Mouse (Mus musculus): ENCODE data around the gene Fntb.

The Fntb gene

DNA sequence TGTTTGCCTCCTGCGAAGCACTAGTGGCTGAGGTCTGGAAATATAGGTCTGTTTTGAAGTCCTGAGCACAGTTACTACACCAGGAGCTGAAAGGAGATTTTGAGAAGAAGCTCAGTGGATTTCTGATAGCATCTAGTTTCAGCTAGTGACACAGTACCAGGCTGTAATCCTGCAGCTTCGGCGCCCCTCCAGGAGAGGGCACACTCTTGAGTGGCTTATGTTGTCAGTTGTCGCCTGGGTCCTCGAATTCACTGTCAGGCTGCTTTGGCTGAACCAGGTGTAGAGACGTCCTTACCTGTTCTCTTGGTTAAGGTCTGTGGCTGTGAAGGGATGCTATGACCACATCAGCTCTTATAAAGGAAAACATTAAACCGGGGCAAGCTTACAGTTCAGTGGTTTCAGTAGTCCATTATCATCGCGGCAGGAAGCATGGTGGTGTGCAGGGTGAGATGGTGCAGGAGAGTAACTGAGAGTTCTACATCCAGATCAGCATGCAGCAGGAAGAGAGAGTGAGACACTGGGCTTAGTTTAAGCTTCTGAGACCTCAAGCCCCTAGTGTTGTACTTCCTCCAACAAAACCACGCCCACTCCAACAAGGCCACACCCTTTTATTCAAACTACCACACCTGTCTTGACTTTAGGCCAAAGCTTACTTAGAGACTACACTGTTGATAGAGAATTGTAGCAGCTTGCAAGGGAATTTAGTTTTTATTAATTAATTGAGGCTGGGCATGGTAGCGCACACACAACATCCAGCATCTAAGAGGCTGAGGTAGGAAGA, 124.2 kb downstream of the Fntb start:
- DNase-seq: no peak

DNA sequence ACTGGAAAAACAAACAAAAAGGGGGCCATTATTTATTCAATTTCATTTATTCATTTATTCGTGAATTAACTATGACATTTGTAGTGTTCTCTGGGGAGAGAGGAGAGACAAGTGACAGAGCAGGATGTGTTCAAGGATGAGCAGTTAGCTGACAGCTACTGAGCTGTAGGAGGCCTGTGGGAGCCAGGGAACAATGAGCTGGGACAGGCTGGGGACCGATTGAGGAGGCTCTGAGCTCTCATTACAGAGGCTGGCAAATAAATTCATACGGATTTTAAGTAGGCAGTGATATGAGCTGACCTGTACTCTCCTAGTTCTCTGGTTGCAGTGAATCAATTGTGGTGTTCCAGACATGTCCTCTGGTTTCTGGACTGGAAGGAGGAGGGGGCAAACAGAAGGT, 125.8 kb downstream of the Fntb start:
- no peak for DNase-seq

- DNase-seq: no peak
These were observed 127.7 kb downstream of the Fntb start for GRCm38 (mm10) chr12:76892910-76893695.

GRCm38 (mm10) chr12:76894792-76895559, 129.6 kb downstream of the Fntb start:
- DNase-seq: no peak

- DNase-seq: no peak
These were observed 130.4 kb downstream of the Fntb start for GRCm38 (mm10) chr12:76895777-76896176.

DNA sequence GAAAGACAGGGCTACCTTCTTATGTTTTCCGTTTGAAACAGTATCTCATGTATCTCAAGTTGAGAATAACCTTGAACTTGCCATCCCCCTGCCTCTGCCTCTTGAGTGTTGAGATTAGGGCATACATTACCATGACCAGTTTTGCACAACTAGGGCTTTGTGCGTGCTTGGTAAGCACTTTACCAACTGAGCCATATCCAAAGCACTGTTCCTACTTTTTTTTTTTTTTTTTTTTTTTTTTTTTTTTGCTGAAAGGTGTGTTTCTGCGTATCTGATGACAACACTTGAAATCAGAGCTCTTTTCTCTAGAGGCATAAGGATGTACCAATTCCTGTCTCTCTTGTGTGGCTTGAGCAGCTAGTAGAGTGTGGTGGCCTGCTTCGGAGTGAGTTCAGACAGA, 131.2 kb downstream of the Fntb start:
- no peak for DNase-seq

DNA sequence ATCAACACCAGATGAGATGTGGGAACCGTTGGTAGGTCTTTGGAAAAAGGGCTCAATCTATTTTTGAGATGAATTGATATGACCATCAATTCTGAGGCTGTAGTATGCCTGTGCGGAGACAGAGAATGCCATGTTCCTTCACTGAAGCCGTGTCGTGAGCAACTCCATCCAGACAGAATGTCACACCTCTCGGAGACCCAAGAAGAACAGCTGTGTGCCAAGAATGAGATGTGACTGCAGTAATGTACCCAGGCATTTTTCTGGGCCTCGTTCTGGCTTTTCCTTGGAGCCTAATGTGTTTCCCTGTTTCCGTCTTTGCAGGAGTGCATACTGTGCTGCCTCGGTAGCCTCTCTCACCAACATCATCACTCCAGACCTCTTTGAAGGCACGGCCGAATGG, 131.6 kb downstream of the Fntb start:
- no peak for DNase-seq

DNA sequence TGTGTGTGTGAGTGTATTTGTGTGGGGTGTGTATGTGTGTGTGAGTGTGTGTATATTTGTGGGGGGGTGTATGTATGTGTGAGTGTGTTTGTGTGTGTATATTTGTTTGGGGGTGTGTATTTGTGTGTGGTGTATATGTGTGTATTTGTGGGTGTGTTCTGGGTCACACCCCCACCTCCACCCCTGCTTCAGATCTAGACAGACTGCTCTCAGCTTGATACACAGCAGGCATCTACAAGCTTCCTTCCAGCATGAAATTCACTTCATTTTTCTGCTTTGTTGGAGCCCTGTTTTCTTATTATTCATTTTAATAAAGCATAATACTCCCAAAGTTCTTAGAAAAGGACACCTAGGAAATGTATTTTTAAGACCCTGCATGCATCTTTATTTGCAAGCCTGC, 132.8 kb downstream of the Fntb start:
- no peak for DNase-seq

DNA sequence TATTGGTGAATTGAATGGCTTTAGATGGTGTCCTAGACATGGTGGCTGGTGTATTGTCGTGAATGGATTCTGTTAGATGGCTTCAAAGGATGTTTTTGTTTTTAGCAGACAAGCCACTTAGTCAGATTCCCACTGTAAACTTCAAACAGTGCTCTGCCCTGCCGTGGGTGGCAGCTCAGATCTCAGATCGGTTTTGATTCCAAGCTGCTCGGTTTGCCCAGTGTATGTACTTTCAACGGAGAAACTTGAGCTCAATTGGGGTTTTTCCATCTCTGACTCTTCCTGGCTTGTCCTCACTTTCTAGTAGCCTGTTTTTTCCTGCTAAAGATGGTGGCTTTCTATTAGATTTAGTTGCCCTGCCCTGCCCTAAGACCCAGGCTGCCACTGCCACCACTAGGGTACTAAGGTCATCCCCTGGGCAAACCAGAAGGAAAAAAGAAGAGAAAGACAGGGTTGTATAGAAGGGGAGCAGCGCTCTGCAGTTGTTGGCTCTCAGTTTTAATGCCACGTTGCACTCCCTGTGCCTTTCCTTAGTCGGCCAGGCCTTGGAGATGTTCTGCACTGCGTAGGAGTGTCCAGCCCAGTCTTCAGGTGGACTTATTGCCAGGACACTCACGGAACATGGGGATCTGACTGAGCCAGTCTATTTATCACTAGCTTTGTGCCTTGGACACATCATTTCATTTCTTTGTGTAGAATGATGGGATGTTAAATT, 134.0 kb downstream of the Fntb start:
- no peak for DNase-seq

- DNase-seq: no peak
These were observed 136.3 kb downstream of the Fntb start for GRCm38 (mm10) chr12:76901508-76902294.

GRCm38 (mm10) chr12:76906278-76906677, 140.9 kb downstream of the Fntb start:
- DNase-seq: no peak

GRCm38 (mm10) chr12:76909218-76909617, 143.8 kb downstream of the Fntb start:
- DNase-seq: no peak

DNA sequence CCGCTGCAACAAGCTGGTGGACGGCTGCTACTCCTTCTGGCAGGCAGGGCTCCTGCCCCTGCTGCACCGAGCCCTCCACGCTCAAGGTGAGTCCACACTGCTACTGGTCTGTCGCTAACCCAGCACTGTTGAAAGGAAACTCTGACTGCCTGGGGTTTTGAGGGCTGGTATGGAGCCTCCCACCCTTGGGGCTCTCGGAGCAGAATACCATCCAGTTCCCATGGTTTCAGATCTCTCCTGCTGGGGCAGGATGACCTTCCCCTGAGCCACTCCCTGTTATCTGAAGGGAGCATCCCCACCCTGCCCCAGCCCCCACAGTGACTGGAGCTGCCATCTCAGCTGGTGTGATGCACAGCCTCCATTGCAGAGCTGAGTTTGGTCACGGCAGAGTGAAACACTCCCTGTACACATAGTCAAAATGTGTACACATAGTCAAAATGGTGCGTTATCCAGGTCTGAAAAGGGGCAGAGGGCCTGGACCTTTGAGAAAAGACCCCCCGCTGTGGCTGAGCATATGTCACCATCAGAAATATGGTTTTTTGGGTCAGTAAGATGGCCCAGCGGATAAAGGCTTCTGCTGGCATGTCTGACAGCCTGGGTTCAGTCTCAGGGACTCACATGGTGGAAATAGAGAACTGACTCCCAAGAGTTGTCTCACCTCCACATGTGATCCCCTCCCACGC, 145.0 kb downstream of the Fntb start:
- DNase-seq: no peak

DNA sequence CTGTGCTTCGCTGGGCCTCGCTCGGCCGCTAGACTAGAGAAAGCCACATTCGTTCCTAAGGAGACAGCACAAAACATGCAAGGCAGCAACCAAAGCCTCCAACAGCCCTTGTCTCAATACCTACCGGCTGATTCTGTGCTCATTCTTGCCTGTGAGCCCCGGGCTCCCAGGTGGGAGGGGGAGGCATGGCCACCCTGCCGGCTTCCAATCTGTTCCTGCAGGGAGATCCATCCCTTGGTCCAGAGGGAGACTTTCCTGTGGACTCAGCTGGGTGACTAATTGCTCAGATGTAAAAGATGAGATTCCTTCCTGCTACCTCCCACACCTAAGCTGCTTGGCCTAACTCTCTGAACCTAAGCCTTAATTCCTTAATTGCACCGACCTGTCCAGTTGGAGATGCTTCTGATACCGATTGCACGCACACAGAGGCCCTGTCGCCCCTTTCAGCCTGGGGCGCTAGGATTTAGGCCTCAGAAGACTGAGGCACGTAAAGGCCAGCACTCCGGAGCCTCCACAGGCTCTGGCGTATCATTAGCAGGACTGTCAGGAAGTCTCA, 145.9 kb downstream of the Fntb start:
- DNase-seq: no peak

DNA sequence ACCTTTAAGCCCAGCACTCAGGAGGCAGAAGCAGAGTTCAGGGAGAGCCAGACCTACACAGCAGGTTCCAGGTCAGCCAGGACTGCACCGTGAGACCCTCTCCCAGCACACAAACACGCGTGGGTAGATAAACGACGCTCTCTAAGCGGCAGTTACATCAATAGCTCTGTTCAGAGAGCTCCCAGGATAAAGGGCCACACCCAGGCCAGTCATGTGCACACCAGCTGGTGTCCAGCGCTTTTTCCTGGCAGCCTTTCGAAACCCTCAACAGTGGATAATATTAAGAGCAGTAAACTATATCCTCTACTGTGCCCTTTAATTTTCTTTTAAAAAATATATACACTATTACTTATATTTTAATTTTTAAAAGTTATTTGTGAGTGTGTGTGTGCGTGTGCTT, 146.8 kb downstream of the Fntb start:
- DNase-seq: no peak

DNA sequence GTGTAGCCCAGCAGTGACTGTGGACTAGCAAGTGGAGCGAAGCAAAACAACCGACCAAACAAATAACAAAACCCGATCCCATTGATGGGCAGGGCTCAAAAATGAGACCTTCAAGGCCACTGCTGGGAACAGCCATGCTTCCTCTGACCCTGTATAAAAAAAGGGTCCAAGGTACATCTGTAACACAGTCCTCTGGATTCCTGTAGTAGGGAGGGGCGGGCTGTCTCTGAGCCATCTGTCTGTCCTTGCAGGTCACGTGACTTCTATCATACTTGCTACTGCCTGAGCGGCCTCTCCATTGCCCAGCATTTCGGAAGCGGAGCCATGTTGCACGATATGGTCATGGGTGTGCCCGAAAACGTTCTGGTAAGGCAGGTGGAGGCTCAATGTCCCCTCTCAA, 150.8 kb downstream of the Fntb start:
- no peak for DNase-seq

DNA sequence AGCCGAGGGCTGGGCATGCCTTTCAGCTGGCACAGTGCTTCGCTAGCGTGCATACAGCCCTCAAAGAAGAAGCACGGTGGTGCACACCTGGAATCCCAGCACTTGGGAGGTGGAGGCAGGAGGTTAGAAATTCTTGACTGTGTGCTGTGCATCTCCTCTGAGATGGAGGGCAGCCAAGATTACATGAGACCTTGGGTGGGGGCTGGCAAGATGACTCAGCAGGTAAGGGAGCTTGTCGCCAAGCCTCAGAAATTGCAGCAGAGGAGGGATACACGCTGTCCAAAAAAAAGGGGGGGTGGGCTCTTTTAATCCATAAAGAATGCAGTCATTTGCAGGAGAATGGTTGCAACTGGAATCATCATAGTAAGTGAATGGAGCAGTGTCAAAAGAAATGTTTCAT, 152.7 kb downstream of the Fntb start:
- DNase-seq: no peak

DNA sequence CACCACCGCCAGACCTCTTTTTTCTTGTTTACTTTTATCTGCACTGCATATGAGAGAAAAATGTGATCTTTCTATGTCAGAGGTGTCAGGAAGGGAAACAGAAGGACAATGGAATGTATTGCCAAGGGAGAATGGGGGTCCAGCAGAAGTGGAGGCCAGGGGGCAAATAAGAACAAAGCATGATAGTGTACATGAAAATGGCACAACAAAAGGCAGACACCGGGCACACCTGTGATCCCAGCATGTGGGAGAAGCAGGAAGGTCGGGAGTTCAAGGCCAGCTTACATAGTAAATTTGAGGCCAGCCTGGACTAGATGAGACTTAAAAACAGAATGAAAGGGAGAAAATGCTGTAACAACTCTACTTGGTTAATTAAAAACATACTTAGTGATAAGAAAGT, 153.5 kb downstream of the Fntb start:
- no peak for DNase-seq

- DNase-seq: no peak
These were observed 155.0 kb downstream of the Fntb start for GRCm38 (mm10) chr12:76920398-76920797.

DNA sequence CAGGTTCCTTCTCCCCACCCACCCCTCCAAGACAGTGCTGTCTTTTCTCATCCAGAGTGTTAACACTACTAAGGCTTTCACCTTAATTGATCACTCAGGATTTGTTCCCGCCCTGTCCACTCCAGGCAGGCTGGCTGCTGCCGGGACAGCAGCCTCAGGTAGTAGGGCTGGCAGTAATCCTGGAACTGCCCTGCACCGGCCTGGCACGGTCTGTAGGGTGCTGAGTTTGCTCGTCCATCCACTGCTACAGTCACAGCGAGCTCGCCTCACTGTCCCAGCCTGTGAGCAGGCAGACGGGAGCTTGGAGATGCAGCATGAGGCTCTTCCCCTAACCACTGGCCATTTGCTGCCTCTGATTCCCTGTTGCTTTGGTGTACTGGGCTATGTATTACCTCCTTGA, 155.6 kb downstream of the Fntb start:
- no peak for DNase-seq

GRCm38 (mm10) chr12:76923118-76923517, 157.7 kb downstream of the Fntb start:
- no peak for DNase-seq

All from kidney, adult 11 months (tissue).